Mouse (Mus musculus) urinary bladder, postnatal 10 days (tissue): ENCODE results near the gene Ifi213.
"Not testable (repeated sequence)": the region's sequence is repeated elsewhere in the genome, so short reads cannot be mapped to it uniquely, and the experiment has no call there.

Source experiments
- DNase-seq: peaks from one replicate; pipeline ENCODE4 v3.0.0; 2022; ENCODE audit warnings: low spot score

The Ifi213 gene

DNA sequence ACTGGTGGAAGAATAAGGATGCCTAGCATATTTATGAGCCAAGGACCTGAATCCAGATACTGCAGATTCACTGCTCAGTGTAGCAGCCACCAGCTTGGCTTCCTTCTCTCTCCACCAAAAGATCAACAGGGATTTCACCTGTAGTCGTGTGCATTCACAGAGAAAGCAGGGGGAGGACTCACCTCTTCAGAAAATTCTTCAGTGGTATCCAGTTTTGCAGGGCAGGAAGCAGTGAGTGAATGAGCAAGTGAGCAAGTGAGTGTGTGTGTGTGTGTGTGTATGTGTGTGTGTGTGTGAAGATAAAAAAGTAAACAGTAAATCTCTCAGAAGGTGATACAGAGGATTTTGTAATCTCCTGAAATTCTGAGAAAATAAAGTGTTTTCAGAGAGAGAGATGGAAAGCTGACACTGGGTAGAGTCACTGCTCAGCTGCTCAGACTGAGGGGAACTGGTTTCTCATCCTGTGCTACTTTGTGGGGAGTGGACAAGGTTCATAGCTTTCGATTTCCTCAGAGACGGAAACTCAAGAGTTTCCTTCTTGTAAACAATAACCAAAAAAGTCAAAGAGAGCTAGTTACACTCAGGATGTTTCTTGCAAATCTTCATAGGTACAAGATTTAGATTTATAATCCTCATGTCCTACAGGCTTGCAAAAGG, at the start of gene Ifi213:
Gene Ifi213 (minus strand): TSS at position 437 of the 657 bp plus-strand sequence.
- DNase-seq = not testable (repeated sequence)

DNA sequence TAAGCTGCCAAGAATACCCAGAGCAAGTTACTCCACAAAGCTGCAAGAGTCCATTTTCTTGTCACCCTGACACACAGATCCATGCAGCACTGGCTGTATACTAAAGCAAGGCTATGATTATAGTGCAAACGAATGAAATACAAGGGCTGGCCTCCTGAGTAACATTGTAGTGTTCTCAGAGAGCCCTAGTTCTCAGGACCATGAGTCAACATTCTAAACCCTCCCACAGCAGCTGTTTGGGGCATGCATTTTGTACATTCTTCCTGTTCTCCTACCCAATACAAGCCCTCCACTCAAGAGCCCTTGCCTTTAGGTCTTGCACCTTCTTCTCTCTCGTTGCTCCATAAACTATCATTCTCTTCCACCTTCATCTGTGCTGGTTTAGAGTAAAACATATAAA, 46.3 kb upstream of the Ifi213 start:
- DNase-seq = no peak

DNA sequence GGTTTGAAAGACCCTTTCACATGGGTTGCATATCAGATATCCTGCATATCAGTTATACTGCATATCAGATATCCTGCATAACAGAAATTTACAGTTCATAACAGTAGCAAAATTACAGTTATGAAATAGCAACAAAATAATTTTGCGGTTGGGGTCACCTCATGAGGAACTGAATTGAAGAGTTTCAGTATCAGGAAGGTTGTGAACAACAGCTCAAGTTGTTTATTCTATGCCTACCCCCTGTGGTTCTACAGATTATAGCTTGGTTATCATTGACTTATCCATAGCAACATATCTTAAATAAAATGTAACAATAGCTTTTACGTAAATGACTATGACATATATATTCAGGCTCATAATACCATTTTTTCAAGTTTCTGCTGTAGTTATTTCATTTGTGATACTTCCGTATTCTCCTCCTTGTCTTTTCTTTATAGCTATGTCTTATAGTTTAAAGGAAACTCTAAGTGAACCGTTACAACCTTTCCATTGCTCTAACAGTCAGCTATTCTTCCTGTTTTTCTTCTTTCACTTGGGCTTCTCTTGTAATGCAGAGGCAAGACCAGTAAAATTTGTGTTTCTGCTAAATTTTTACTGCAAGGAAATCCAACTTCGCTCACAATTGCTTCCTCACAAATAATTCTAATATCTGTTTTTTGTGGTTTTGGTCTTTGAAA, 35.0 kb upstream of the Ifi213 start:
- no peak for DNase-seq

DNA sequence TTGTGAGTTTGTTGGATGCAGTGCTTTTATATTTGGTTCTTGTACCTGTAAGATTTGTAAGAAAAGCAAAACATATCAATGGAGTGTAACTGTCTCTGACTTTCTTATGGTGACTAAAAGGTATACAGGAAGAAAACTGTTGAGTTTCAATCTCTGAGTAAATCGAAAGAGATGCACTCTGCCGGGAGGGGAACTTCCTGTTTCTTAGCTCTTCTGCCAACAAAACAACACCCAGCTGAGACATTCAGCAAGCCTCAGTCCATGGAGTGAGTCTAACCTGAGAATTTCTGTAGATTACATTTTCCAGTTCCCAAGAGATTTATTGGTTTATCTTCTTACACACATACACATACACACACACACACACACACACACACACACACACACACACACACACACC, 31.5 kb upstream of the Ifi213 start, which contains the start of gene Ifi209:
Gene Ifi209 (plus strand): TSS at position 296 of the 400 bp plus-strand sequence.
- DNase-seq = not testable (repeated sequence)

DNA sequence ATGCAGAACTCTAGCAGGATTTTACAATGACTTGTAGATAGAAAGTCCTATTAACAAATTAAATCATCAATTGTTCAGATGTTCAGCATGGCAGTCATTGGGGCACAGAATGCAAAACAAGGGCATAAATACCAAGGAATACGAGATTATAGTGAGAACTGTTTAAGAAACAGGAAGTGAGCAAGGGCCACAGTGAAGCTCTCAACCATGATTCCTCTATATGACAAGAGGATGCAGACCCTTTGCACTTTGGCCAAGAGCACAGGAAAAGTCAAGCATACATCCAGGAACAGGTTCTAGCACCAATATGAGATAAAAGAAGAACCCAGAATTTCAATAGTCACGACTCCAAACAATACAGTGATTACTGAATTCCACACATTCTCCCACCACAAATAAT, 27.6 kb upstream of the Ifi213 start:
- DNase-seq = no peak

DNA sequence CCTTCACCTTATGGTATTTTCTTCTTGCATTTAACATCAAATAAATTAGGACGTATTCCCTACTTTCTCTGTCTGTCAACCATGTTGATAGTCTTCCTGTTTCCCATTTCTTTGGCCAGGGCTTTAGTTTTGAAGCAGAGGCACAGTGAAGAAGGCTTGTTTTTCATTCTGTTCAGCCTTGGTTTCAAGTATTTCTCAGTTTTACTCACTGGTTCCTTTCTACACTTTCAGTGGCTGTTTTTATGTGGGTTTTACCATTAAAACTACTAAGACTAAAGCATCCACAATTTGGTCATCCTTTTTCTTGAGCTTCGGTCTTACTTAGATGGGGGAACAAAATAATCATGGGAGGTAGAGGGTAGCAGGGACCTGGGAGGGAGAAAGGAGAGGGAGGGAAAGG, 25.0 kb upstream of the Ifi213 start:
- DNase-seq = no peak

DNA sequence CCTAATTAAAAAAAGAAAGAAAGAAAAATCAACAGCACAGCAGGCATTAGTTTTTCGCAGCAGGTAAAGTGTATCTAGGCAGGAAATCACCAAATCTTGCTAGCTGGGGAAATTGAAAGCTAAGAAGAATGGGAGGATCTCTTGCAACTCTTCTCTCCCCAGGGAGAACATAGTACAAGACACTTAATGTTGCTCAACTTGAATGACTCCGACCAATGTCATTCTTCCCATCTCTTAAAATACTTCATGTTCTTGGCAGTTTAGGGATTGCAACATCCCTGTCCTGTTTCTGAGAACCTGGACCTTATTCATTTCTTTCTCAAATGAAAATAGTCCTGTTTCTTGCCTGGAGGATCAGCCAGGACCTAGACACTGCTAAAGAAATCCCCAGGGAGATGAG, 23.1 kb upstream of the Ifi213 start:
- not testable (repeated sequence) for DNase-seq

DNA sequence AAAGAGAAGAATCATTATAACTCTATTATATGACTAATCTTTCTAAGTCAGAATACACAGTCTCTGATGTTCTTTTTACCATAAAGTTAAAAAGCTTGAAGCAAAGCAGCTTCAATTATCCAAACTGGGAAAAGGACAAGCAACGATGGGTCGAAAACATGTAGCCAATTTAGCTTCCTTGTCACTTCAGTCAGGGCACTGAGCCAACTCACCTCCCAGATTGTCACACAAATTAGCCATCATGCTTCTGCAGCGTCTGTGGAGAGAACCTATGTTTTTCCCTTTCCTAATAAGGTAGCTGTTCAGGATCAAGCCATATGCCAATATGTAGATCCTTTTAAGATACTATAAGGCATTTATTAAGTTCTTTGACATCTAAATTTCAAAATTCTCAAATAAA, 11.2 kb upstream of the Ifi213 start:
- not testable (repeated sequence) for DNase-seq

DNA sequence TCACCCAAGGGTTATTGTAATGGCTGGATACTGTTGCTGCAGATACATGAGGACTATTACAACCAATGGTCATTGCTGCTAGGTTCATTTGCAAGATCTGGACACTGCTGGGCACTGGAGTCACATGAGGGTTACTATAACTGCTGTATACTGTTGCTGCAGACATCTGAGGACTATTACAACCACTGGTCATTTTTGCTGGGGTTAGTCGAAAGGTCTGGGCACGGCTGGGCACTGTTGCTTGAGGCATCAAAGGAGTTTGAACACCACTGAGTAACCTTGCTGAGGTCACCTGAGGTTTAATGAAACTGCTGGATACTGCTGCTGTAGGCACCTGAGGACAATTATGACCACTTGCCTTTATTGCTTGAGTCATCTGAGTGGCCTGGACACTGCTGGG, 9.4 kb downstream of the Ifi213 start:
- not testable (repeated sequence) for DNase-seq

DNA sequence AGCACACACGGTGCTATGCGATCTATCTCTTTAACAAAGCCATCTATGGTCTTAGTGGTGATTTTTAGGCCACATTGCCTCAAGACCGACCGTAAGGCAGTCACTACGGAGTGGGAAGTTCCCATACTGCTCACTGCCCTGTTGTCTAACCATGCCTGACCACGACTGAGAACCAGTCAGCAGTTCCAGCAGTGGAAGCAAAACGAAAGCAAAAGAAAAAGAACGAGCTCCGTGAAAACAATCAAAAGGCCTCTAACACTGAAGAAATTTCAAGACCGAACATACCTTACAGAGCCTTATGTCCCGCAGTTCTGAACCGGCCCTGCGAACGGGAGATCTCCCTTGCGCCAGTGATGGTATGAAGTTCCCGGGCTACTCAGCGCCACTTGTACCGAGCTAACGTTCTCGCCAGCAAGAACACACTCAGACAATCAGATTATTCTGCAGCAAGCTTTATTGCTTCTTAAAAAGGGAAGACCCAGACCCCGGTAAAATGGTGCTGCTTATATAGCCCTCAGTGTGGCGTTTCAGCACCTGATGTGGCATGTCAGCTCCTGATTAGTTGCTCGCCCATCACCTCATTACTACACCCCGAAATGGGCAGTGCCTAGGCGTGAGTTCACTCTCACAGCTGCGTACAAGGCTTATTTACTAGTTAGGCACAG, 19.0 kb downstream of the Ifi213 start:
- no peak for DNase-seq

DNA sequence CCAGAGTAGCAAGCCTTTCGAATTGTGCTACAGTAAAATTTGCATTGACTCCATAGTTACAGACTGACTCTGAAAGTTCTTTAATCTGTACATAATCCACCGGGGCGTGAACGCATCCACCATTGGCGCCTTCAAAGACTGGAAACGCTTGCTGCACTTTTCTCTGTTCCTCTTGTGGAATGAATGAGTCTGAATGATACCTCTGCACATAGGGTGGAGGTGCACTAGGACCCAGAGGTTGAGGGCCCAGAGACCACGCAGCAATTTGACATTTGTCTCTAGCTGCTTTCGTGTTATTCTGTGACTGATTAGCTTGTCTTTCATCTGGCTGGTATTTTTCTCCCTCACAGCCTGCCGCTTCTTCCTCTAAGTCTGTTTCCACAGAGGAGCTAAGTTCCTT, 20.0 kb downstream of the Ifi213 start:
- DNase-seq = no peak

DNA sequence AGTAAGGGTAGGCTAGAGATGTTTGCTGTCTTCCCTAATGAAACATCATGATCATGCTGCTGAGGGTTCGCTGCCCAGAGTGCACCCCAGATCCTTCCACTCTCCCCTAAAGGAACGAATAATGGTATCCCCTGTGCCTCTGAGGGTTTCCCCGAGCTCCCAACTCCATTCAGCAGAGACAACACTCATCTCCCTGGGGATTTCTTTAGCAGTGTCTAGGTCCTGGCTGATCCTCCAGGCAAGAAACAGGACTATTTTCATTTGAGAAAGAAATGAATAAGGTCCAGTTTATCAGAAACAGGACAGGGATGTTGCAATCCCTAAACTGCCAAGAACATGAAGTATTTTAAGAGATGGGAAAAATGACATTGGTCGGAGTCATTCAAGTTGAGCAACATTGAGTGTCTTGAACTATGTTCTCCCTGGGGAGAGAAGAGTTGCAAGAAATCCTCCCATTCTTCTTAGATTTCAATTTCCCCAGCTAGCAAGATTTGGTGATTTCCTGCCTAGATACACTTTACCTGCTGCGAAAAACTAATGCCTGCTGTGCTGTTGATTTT, 48.5 kb downstream of the Ifi213 start:
- DNase-seq = not testable (repeated sequence)

DNA sequence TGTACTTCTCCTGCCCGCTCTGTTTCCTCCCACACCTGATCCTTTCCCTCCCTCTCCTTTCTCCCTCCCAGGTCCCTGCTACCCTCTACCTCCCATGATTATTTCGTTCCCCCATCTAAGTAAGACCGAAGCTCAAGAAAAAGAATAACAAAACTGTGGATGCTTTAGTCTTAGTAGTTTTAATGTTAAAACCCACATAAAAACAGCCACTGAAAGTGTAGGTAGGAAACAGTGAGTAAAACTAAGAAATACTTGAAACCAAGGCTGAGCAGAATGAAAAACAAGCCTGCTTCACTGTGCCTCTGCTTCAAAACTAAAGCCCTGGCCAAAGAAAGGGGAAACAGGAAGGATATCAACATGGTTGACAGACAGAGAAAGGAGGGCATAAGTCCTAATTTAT, 50.3 kb downstream of the Ifi213 start:
- DNase-seq = not testable (repeated sequence)

DNA sequence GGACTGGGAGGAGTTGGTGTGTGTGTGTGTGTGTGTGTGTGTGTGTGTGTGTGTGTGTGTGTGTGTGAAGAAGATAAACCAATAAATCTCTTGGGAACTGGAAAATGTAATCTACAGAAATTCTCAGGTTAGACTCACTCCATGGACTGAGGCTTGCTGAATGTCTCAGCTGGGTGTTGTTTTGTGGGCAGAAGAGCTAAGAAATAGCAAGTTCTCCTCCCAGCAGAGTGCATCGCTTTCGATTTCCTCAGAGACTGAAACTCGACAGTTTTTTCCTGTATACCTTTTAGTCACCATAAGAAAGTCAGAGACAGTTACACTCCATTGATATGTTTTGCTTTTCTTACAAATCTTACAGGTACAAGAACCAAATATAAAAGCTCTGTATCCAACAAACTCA, 63.3 kb downstream of the Ifi213 start, which contains the start of gene Ifi214:
Gene Ifi214 (minus strand): TSS at position 167 of the 400 bp plus-strand sequence.
- not testable (repeated sequence) for DNase-seq

DNA sequence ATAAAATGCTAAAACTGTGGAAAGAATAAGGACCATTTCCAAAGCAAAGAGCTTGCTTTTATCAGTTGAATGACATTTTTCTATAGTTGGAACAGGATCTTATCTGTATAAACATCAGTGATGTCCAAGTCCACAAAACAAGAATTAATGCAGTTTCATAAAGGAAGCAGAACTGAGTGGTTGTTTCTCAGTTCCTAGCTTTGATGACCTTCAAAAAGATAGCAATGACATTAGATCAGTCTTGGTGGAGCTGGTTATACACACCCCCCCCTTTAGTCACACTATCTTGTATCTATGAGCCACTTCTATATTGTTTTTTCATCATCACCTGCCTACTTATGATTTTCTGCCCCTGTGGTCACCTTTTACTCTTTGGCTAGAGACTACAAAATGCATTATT, 77.6 kb downstream of the Ifi213 start:
- no peak for DNase-seq
